Mouse (Mus musculus): Measurements from ENCODE around the gene Zfp30.

- TF ChIP-seq POLR2AphosphoS5 (IDR thresholded peaks at IDR 0.05; ENCODE audit: insufficient replicate concordance, low read depth, low read length) (no peak), CTCF (IDR thresholded peaks at IDR 0.05; ENCODE audit: low read depth, low read length) (no peak), GATA1 (IDR thresholded peaks at IDR 0.05; ENCODE audit: borderline replicate concordance, low read length) (no peak)
Observed at GRCm38 (mm10) chr7:29792906-29793305, 9.1 kb downstream of the Zfp30 start.

Data from G1E (cell line).